Mouse (Mus musculus): ENCODE results near the gene Gm21860. TPM values are rescaled to one million over a fixed set of nuclear protein-coding genes. Genes with fewer than 3 reads are reported as not detected.
"Not testable (repeated sequence)": the region's sequence is repeated elsewhere in the genome, so short reads cannot be mapped to it uniquely, and the experiment has no call there.

The Gm21860 gene
- total and polyA plus RNA-seq, 3 experiments, result not detected

DNA sequence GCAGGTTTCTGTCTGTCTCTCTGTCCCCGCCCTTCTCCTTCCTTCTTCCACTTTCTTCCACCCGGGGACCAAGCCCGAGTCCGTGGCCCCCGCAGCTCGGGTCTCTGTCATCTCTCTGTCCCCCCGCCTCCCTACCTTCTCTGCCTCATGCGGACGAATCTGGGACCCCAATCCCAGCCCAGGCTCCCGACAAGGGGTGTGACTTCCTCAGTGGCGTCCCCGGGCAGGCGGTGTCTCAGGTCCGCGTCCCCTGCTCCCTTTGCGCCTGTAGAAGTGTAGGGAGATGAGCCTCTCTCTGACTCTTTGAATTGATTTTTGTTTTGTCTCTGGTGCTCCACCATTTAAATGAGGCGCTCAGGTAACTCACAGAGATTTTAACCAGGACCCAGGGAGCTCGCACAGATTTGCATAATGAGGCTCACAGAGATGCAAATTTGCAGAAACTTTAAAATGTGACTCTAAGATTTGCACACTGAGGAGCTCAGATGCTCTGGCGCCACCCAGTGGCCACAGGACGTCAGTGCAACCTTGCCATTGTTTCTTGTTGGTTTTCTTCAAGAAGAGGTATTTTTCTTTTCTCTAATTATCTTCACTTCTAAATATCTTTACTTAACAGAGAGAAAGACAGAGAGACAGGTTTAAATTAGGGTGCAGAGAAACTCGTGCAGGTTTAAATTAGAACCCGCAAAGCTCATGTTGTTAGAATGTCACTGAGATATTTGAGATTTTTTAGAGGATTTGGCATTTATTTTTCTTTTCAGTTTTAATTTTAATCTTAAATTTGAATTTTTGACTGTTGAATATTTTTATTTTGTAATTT lies 35.8 kb downstream of the Gm21860 start:
- H3K27ac ChIP-seq (ENCODE audit: control insufficient read depth, low read depth, low read length); H3K4me3 ChIP-seq (ENCODE audit: control insufficient read depth in 1 of 2, insufficient read depth in 1 of 2, low read depth in 2 of 2, low read length in 2 of 2); H3K79me2 ChIP-seq (ENCODE audit: control insufficient read depth, insufficient read depth, low read length, poor library complexity); H3K4me1 ChIP-seq (ENCODE audit: control insufficient read depth in 1 of 2, insufficient read depth in 2 of 2, low read length in 2 of 2); H3K9me3 ChIP-seq (replicated peaks; ENCODE audit: insufficient read depth, low read length); H3K9ac ChIP-seq (ENCODE audit: control insufficient read depth, low read depth, low read length, poor library complexity, severe bottlenecking); H3K27me3 ChIP-seq (ENCODE audit: control insufficient read depth in 1 of 2, insufficient read depth in 2 of 2, low read length in 2 of 2): not testable (repeated sequence)
- H3K36me3 ChIP-seq (ENCODE audit: control insufficient read depth in 1 of 2, insufficient read depth in 2 of 2, low read length in 2 of 2), result peaks cover 6 to 22% of the 10 kb centered on the region in 2 experiments
- DNase-seq (ENCODE audit: low read depth, low spot score), result peak; percentile 80

DNA sequence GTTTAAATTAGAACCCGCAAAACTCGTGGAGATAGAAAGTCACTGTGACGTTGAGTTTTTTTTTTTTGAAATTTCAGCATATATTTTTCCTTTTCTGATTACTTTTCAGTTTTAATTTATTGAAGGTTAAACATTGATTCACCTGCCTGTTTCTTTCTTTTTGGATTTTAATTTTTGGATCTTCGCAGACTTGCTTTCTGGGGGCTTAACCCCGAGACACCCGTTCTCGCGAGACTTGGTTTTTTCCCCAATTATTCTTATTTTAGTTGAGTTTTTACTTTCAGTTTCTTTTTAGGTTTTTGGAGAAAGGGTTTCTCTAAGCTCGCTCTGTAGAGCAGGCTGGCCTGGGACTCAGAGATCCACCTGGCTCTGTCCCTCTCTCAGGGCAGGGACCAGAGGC lies 36.6 kb downstream of the Gm21860 start:
- H3K9ac ChIP-seq (ENCODE audit: control insufficient read depth, low read depth, low read length, poor library complexity, severe bottlenecking); H3K27me3 ChIP-seq (ENCODE audit: control insufficient read depth in 1 of 2, insufficient read depth in 2 of 2, low read length in 2 of 2); H3K4me3 ChIP-seq (ENCODE audit: control insufficient read depth in 1 of 2, insufficient read depth in 1 of 2, low read depth in 2 of 2, low read length in 2 of 2); H3K9me3 ChIP-seq (replicated peaks; ENCODE audit: insufficient read depth, low read length); H3K4me1 ChIP-seq (ENCODE audit: control insufficient read depth in 1 of 2, insufficient read depth in 2 of 2, low read length in 2 of 2); H3K27ac ChIP-seq (ENCODE audit: control insufficient read depth, low read depth, low read length); H3K79me2 ChIP-seq (ENCODE audit: control insufficient read depth, insufficient read depth, low read length, poor library complexity): not testable (repeated sequence)
- DNase-seq (ENCODE audit: low read depth, low spot score), result peak; percentile 73
- peaks cover 4 to 19% of the 10 kb centered on the region in 2 experiments for H3K36me3 ChIP-seq (ENCODE audit: control insufficient read depth in 1 of 2, insufficient read depth in 2 of 2, low read length in 2 of 2)

- H3K9ac ChIP-seq (ENCODE audit: control insufficient read depth, low read depth, low read length, poor library complexity, severe bottlenecking); DNase-seq (ENCODE audit: low read depth, low spot score); H3K27me3 ChIP-seq (ENCODE audit: control insufficient read depth in 1 of 2, insufficient read depth in 2 of 2, low read length in 2 of 2); H3K4me1 ChIP-seq (ENCODE audit: control insufficient read depth in 1 of 2, insufficient read depth in 2 of 2, low read length in 2 of 2); H3K9me3 ChIP-seq (replicated peaks; ENCODE audit: insufficient read depth, low read length); H3K79me2 ChIP-seq (ENCODE audit: control insufficient read depth, insufficient read depth, low read length, poor library complexity); H3K27ac ChIP-seq (ENCODE audit: control insufficient read depth, low read depth, low read length); H3K4me3 ChIP-seq (ENCODE audit: control insufficient read depth in 1 of 2, insufficient read depth in 1 of 2, low read depth in 2 of 2, low read length in 2 of 2): not testable (repeated sequence)
- peaks cover 4 to 19% of the 10 kb centered on the region in 2 experiments for H3K36me3 ChIP-seq (ENCODE audit: control insufficient read depth in 1 of 2, insufficient read depth in 2 of 2, low read length in 2 of 2)
Measured at GRCm38 (mm10) chrY:90717496-90717895, 37.1 kb downstream of the Gm21860 start.

Other genes starting within 250 kb of the Gm21860 start
- gene Gm47283, start 29.9 kb upstream of the Gm21860 start, total RNA-seq (2012; rRNA removed), result not detected in 2 replicates
- not detected for gene Gm47283, start 29.9 kb upstream of the Gm21860 start, polyA plus RNA-seq (2012; ENCODE audit: insufficient read depth in 1 of 2, insufficient read length in 2 of 2, low read depth in 1 of 2, low replicate concordance in 2 of 2, missing spikeins in 1 of 2)
- not detected in 2 replicates for gene Gm21748, start 84.4 kb upstream of the Gm21860 start, total RNA-seq (2012; rRNA removed)
- not detected for gene Gm21748, start 84.4 kb upstream of the Gm21860 start, polyA plus RNA-seq (2012; ENCODE audit: insufficient read depth in 1 of 2, insufficient read length in 2 of 2, low read depth in 1 of 2, low replicate concordance in 2 of 2, missing spikeins in 1 of 2)